Mouse (Mus musculus) heart, adult 2 months (tissue): ENCODE measurements around the gene Cenpu.

Experiments used
- CTCF ChIP-seq: fragments of 200-600 bp; IDR thresholded peaks from 2 replicates; pipeline ENCODE4 v1.8.1; 2022; ENCODE audit warnings: antibody characterized with exemption, mild to moderate bottlenecking, moderate library complexity
- EP300 ChIP-seq: fragments of 200-500 bp; IDR thresholded peaks from 2 replicates; pipeline ENCODE4 v1.6.1; 2011; ENCODE audit warnings: low read depth, low read length, control low read depth; ENCODE audit not compliant: insufficient read depth

GRCm38 (mm10) chr8:46628645-46629044 lies 76.8 kb downstream of the Cenpu start:
- TF ChIP-seq EP300, result no peak
- no peak for TF ChIP-seq CTCF
